In genomic region chr10:22720781-22721529, GRCm38 (mm10) we compare ENCODE assay signal across 16 mouse cellular contexts.
"Had no signal": no experiment of that assay in that cellular context is flagged by ENCODE, and none has a peak within 500 bp of the region (broad histone marks: within the 10 kb centered on the region; RNA-seq: fewer than 3 reads in every experiment).

No protein-coding gene starts in this region.

- H3K4me3 ChIP-seq: intestine, embryonic 15.5 days; limb, embryonic 12.5 days; liver, embryonic 13.5 days; lung, embryonic 15.5 days; midbrain, embryonic 15.5 days; neural tube, embryonic 13.5 days had no signal

- H3K27me3 ChIP-seq: intestine, embryonic 15.5 days; limb, embryonic 12.5 days; liver, embryonic 13.5 days; lung, embryonic 15.5 days; midbrain, embryonic 15.5 days; neural tube, embryonic 13.5 days had no signal

- H3K4me2 ChIP-seq: intestine, embryonic 15.5 days; limb, embryonic 12.5 days; liver, embryonic 13.5 days; lung, embryonic 15.5 days; midbrain, embryonic 11.5 days; midbrain, embryonic 15.5 days; neural tube, embryonic 13.5 days had no signal

- H3K9ac ChIP-seq: intestine, embryonic 15.5 days; limb, embryonic 12.5 days; liver, embryonic 13.5 days; liver, postnatal 0 days; lung, embryonic 15.5 days; midbrain, embryonic 15.5 days; neural tube, embryonic 13.5 days had no signal

- H3K9me3 ChIP-seq: intestine, embryonic 15.5 days; limb, embryonic 12.5 days; liver, embryonic 13.5 days; lung, embryonic 15.5 days; midbrain, embryonic 15.5 days; neural tube, embryonic 13.5 days had no signal

- H3K27ac ChIP-seq: intestine, embryonic 15.5 days; limb, embryonic 12.5 days; liver, embryonic 13.5 days; lung, embryonic 15.5 days; midbrain, embryonic 15.5 days; neural tube, embryonic 13.5 days had no signal

- H3K4me1 ChIP-seq: intestine, embryonic 15.5 days had no signal

- ATAC-seq: intestine, embryonic 15.5 days; liver, postnatal 0 days; midbrain, embryonic 15.5 days had no signal

- DNase-seq: kidney, adult 18-20 months; kidney, postnatal 10 days; kidney, postnatal 4 days; liver; liver, embryonic 13.5 days; liver, postnatal 0 days; lung, postnatal 14 days; right cerebral cortex, postnatal 14 days; thymus, adult 18-20 months; thymus, postnatal 14 days had no signal

- H3K36me3 ChIP-seq: intestine, embryonic 15.5 days; limb, embryonic 12.5 days; liver, embryonic 13.5 days; lung, embryonic 15.5 days; midbrain, embryonic 15.5 days; neural tube, embryonic 13.5 days had no signal
